Mouse (Mus musculus) lung, postnatal 0 days (tissue): ENCODE measurements around the gene Gm9903. TPM values are rescaled to one million over a fixed set of nuclear protein-coding genes. Genes with fewer than 3 reads are reported as not detected.

ENCODE experiments used
- ATAC-seq: fragments of 200-750 bp; cut with Nextera tagmentation; 2 replicates; pipeline ENCODE4 v1.8.0; 2017; ENCODE audit warnings: moderate library complexity
- DNase-seq: peaks from one replicate; pipeline ENCODE4 v3.0.0-alpha.2; 2016; ENCODE audit warnings: low spot score
- H3K27ac ChIP-seq: fragments of 300-500 bp; sonication (generic); 2 replicates; pipeline ENCODE4 v1.5.1; 2014; ENCODE audit warnings: antibody characterized with exemption, mild to moderate bottlenecking, low read length, mixed read lengths
- H3K27me3 ChIP-seq: fragments of 300-500 bp; sonication (generic); replicated peaks from 2 replicates; pipeline ENCODE4 v1.6.1; 2014; ENCODE audit warnings: low read length, mixed read lengths; ENCODE audit not compliant: insufficient read depth
- H3K36me3 ChIP-seq: fragments of 300-500 bp; sonication (generic); 2 replicates; pipeline ENCODE4 v1.6.1; 2014; ENCODE audit warnings: low read length, mixed read lengths; ENCODE audit not compliant: insufficient read depth
- H3K4me1 ChIP-seq: fragments of 300-500 bp; sonication (generic); 2 replicates; pipeline ENCODE4 v1.6.1; 2014; ENCODE audit warnings: antibody characterized with exemption, low read depth, low read length, mixed read lengths; ENCODE audit not compliant: insufficient read depth
- H3K4me2 ChIP-seq: fragments of 300-500 bp; sonication (generic); replicated peaks from 2 replicates; pipeline ENCODE4 v1.6.1; 2014; ENCODE audit warnings: low read depth, mild to moderate bottlenecking, low read length, moderate library complexity, mixed read lengths
- H3K4me3 ChIP-seq: fragments of 300-500 bp; sonication (generic); 2 replicates; pipeline ENCODE4 v1.5.1; 2014; ENCODE audit warnings: low read depth, low read length
- H3K9ac ChIP-seq: fragments of 300-500 bp; sonication (generic); replicated peaks from 2 replicates; pipeline ENCODE4 v1.6.1; 2014; ENCODE audit warnings: low read depth, mild to moderate bottlenecking
- H3K9me3 ChIP-seq: fragments of 300-500 bp; sonication (generic); 2 replicates; pipeline ENCODE4 v1.6.1; 2016; ENCODE audit warnings: low read length, mixed read lengths
- CTCF ChIP-seq: IDR thresholded peaks from 2 replicates; pipeline ENCODE4 v1.5.1; 2016; ENCODE audit warnings: antibody characterized with exemption, mild to moderate bottlenecking
- EP300 ChIP-seq: IDR thresholded peaks from 2 replicates; pipeline ENCODE4 v1.6.1; 2016; ENCODE audit warnings: antibody characterized with exemption, mild to moderate bottlenecking, control low read depth
- WGBS: fragments of 180-500 bp; shearing (Covaris S2); extraction: QIAGEN DNeasy Blood & Tissue Kit; methylation state at CpG from one replicate; pipeline ENCODE4 v1.1.7; 2014; 5-methylcytosine and 5-hydroxymethylcytosine counted together
- polyA plus RNA-seq: library from polyadenylated mRNA; unstranded; fragments of >200 nt; fragmentation: Nextera tagmentation; extraction: Ambion mirVana; gene quantifications from 2 replicates; pipeline ENCODE4 v1.2.1, GENCODE M21; 2015

Gene Gm9903
- polyA plus RNA-seq, 1 experiment from 2014 or later = 0.41 TPM

DNA sequence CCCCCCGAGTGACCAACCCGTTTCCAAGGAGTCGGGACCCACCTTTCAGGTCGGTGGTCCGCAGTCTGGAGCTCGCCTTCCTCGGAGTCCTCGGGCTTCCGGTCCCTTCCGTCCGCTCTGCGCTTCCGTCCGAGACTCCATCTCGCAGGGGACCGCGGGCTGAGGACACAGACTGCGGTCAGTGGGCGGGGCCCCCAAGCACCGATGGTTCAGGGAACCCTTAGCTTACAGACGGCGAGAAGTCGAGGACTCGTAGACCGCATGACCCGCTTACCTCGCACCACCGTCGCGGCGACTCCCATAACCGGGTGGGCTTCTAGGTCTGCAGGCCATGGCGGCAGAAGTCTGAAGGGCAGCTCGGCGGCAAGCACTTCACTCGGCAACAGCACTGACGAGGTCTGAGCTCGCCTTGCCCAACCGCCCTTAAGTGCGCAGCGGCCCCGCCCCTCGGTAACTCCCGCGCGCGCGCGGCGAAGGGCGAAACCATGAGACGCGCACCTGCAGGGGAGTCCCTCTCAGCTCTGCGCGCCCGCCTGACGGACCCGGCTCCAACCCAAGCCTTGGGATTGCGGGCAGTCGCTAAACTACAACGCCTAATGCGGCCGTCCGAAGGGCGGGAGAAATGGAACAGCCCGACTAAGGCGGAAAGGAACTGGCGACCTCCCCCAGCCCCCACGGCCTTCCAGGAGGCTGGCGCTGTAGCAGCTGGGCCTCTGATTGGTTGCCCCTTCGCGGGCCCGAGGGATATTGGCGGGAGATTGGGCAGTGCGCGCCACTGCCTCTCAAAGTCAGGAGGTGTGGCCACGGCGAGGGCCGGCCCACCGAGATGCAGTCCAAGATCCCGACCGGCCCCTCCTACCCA, 22.4 kb downstream of the Gm9903 start, which contains the start of gene Slbp:
Slbp (minus strand) TSS at position 654 of the 862 bp plus-strand sequence.
- 1% methylated on average over 82 of the region's 82 CpGs for WGBS
- Histone ChIP-seq H3K9me3 (no peaks in the 10 kb centered on the region), H3K27ac (peak within 1 kb of the TSS; percentile 97), H3K4me3 (peak within 1 kb of the TSS; percentile 68), H3K4me2 (peak within 1 kb of the TSS; percentile 55), H3K4me1 (peaks cover 8% of the 10 kb centered on the region), H3K27me3 (no peaks in the 10 kb centered on the region), H3K36me3 (peaks cover 7% of the 10 kb centered on the region; the same call in 1 of the 2 replicates), H3K9ac (peak within 1 kb of the TSS; percentile 69)
- 0 out of 2 replicates have a peak, but pooled peaks have one; percentile 9 for TF ChIP-seq CTCF
- TF ChIP-seq EP300 = no peak
- peak; percentile 99 for DNase-seq
- peak; percentile 97 for ATAC-seq

DNA sequence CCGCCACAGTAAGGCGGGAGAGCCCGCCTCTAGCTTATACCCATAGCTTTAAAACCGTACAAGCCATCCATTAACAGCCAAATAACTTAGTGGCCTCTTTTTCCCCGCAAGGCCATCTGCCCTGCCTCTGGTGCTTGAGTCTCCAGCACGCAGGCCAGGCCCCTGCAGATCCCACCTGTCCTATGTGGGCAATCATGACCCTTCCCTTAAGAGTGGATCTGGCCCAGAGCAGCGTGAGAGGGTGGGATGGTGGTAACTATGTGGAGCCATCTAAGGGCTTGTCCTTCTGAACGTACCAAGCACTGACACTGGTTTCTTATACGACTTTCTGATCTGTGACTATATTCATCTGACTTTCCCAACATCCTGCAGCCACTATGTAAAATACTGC, 23.1 kb downstream of the Gm9903 start:
- Histone ChIP-seq H3K4me3 (peak overlapping the region; percentile 68), H3K4me2 (peak overlapping the region; percentile 55), H3K9me3 (no peaks in the 10 kb centered on the region), H3K27me3 (no peaks in the 10 kb centered on the region), H3K9ac (no peak overlapping the region), H3K4me1 (peaks cover 10% of the 10 kb centered on the region), H3K27ac (peak overlapping the region; percentile 97; the same call in 1 of the 2 replicates), H3K36me3 (peaks cover 7% of the 10 kb centered on the region; the same call in 1 of the 2 replicates)
- WGBS = 2% methylated on average over 9 of the region's 9 CpGs
- TF ChIP-seq CTCF (no peak), EP300 (no peak)
- ATAC-seq (no peak), DNase-seq (no peak)

DNA sequence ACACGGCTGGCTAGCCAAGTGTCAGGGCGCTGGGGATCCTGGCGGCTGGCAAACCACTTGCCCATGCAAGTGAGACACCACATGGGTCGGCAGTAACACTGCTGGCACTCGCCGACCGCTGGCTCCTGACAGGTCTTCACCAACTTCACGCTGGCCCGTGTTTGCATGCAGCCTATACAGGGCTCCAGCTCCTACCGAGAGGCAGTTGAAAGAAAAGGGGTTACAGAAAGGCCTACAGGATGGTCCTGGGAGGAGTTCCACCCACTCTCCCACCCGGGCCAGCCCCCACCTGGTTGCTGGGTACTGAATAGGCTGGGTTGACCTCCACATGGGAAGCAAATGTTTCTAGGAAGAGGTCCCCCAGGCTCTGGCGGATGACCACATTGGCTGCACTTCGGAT, 24.7 kb downstream of the Gm9903 start:
- TF ChIP-seq CTCF (no peak), EP300 (no peak)
- no peak overlapping the region for H3K4me2 ChIP-seq
- DNase-seq = no peak
- peaks cover 10% of the 10 kb centered on the region for H3K4me1 ChIP-seq
- ATAC-seq = no peak
- no peak overlapping the region for H3K4me3 ChIP-seq
- H3K27me3 ChIP-seq = no peaks in the 10 kb centered on the region
- no peak overlapping the region for H3K27ac ChIP-seq
- peaks cover 7% of the 10 kb centered on the region; the same call in 1 of the 2 replicates for H3K36me3 ChIP-seq
- H3K9ac ChIP-seq = no peak overlapping the region
- WGBS = 91% methylated on average over 13 of the region's 13 CpGs
- no peaks in the 10 kb centered on the region for H3K9me3 ChIP-seq

GRCm38 (mm10) chr5:33655251-33655840, 25.6 kb downstream of the Gm9903 start:
- H3K4me2 ChIP-seq = no peak overlapping the region
- TF ChIP-seq EP300 (no peak), CTCF (no peak)
- H3K9ac ChIP-seq = no peak overlapping the region
- 91% methylated on average over 10 of the region's 10 CpGs for WGBS
- DNase-seq (no peak), ATAC-seq (no peak)
- peaks cover 10% of the 10 kb centered on the region for H3K4me1 ChIP-seq
- no peaks in the 10 kb centered on the region for H3K27me3 ChIP-seq
- no peak overlapping the region for H3K4me3 ChIP-seq
- no peaks in the 10 kb centered on the region for H3K9me3 ChIP-seq
- peaks cover 7% of the 10 kb centered on the region; the same call in 1 of the 2 replicates for H3K36me3 ChIP-seq
- H3K27ac ChIP-seq = no peak overlapping the region

DNA sequence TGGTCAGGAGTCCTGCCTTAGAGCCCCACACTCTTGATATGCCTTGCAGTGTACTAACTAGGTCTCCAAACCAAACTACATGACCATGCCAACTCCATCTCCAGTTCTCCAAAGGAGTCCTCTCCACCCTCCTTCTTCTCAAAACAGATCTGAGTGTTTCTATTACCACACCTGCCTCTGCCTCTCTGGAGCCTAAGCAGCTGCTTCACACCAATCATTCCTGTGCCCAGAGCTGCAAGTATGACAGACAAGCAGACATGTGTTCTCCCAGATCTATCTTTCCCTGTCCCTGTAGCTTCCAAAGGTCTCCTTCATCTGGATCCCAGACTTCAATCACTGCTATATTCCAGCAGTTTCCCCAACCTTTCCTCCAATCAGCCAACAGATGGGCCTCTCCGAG, 27.0 kb downstream of the Gm9903 start:
- Histone ChIP-seq H3K9me3 (no peaks in the 10 kb centered on the region), H3K4me2 (peak overlapping the region; percentile 83), H3K36me3 (peaks cover 7% of the 10 kb centered on the region; the same call in 1 of the 2 replicates), H3K4me3 (peak overlapping the region; percentile 67), H3K9ac (peak overlapping the region; percentile 52; the same call in 1 of the 2 replicates), H3K4me1 (peaks cover 10% of the 10 kb centered on the region), H3K27me3 (no peaks in the 10 kb centered on the region), H3K27ac (peak overlapping the region; percentile 77; the same call in 1 of the 2 replicates)
- WGBS = 33% methylated on average over 1 of the region's 1 CpGs
- TF ChIP-seq EP300 = no peak
- no peak for TF ChIP-seq CTCF
- ATAC-seq (no peak), DNase-seq (no peak)

DNA sequence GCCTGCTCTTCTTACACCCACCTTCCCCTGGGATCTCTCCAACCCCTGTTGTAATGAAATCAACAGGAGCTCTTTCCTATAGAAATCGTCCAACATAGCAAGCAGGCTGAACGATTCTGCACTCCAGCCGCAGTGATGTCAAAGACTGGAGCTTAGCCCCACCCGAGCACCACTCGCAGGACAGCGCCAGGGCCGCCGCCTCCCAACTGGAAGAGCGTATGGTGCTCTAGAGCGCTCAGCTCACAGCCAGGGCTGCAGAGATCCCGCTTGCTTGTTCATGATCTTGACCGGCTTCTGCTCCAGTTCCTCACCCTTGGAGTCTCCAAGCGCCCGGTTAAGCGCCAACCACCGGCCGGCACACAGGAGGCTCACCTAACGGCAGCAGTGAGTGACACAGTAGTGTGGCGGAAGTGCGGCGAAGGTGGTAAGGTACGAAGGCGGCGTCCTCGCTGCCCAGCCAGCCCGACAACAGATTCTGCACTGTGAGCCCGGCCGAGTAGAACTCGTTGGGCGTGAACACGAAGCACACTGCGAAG, 27.6 kb downstream of the Gm9903 start:
- under 1% methylated on average over 32 of the region's 32 CpGs for WGBS
- peak; percentile 22 for ATAC-seq
- peak overlapping the region; percentile 52 for H3K9ac ChIP-seq
- DNase-seq = peak; percentile 79
- H3K36me3 ChIP-seq = peaks cover 7% of the 10 kb centered on the region; the same call in 1 of the 2 replicates
- H3K4me3 ChIP-seq = peak overlapping the region; percentile 67
- 0 out of 2 replicates have a peak, but pooled peaks have one; percentile 7 for TF ChIP-seq CTCF
- TF ChIP-seq EP300 = no peak
- H3K27ac ChIP-seq = peak overlapping the region; percentile 77
- peak overlapping the region; percentile 83 for H3K4me2 ChIP-seq
- H3K27me3 ChIP-seq = no peaks in the 10 kb centered on the region
- H3K9me3 ChIP-seq = no peaks in the 10 kb centered on the region
- peaks cover 10% of the 10 kb centered on the region for H3K4me1 ChIP-seq
